ENCODE assay signal across 24 mouse cellular contexts in genomic region chr14:34562393-34562792, GRCm38 (mm10). TPM values are rescaled to one million over a fixed set of nuclear protein-coding genes. Genes with fewer than 3 reads are reported as not detected.
DNase-seq lines count a peak whose midpoint lies in the region; ATAC-seq and TF ChIP-seq lines count a peak whose summit lies in the region.
"Had no signal": no experiment of that assay in that cellular context is flagged by ENCODE, and none has a peak within 500 bp of the region (broad histone marks: within the 10 kb centered on the region; RNA-seq: fewer than 3 reads in every experiment).

No protein-coding gene starts in this region.

- whole genome bisulfite sequencing in heart, embryonic 12.5 days, result 20% methylated on average over 2 of the region's 2 CpGs
- 34% methylated on average over 2 of the region's 2 CpGs for WGBS in midbrain, postnatal 0 days
- WGBS in midbrain, embryonic 13.5 days, result 38% methylated on average over 2 of the region's 2 CpGs
- 7% methylated on average over 2 of the region's 2 CpGs for WGBS in embryonic facial prominence, embryonic 15.5 days

- TF ChIP-seq CTCF in midbrain, postnatal 0 days (IDR thresholded peaks at IDR 0.05), result 0 out of 2 replicates have a peak, but pooled peaks have one; percentile 3

- peaks cover 58% of the 10 kb centered on the region for H3K36me3 ChIP-seq in heart, embryonic 12.5 days
- no peaks in the 10 kb centered on the region for H3K36me3 ChIP-seq in midbrain, postnatal 0 days (ENCODE audit: insufficient read depth, low read length)
- no peaks in the 10 kb centered on the region for H3K36me3 ChIP-seq in midbrain, embryonic 13.5 days
- no peaks in the 10 kb centered on the region for H3K36me3 ChIP-seq in embryonic facial prominence, embryonic 15.5 days
- H3K36me3 ChIP-seq: neural tube, embryonic 12.5 days; stomach, embryonic 15.5 days had no signal

- no peaks in the 10 kb centered on the region for H3K27me3 ChIP-seq in heart, embryonic 12.5 days (replicated peaks)
- H3K27me3 ChIP-seq in midbrain, postnatal 0 days (ENCODE audit: insufficient read depth, low read length), result no peaks in the 10 kb centered on the region
- no peaks in the 10 kb centered on the region for H3K27me3 ChIP-seq in midbrain, embryonic 13.5 days
- H3K27me3 ChIP-seq in embryonic facial prominence, embryonic 15.5 days, result no peaks in the 10 kb centered on the region
- H3K27me3 ChIP-seq: neural tube, embryonic 12.5 days; stomach, embryonic 15.5 days had no signal

- no peak overlapping the region for H3K4me2 ChIP-seq in heart, embryonic 12.5 days
- H3K4me2 ChIP-seq in midbrain, postnatal 0 days (ENCODE audit: low read depth, low read length, poor library complexity, severe bottlenecking), result no peak overlapping the region
- H3K4me2 ChIP-seq in midbrain, embryonic 13.5 days (replicated peaks), result no peak overlapping the region
- H3K4me2 ChIP-seq in embryonic facial prominence, embryonic 15.5 days (replicated peaks), result no peak overlapping the region
- H3K4me2 ChIP-seq: hindbrain, embryonic 14.5 days; neural tube, embryonic 12.5 days; stomach, embryonic 15.5 days had no signal

- no peak for DNase-seq in heart, adult 11 months
- DNase-seq in midbrain, postnatal 0 days (ENCODE audit: low spot score), result no peak
- no peak for DNase-seq in embryo, embryonic 11 days
- DNase-seq in cerebellum, adult 11 months, result no peak
- DNase-seq: cerebellum, adult 18-20 months; gastrocnemius, postnatal 14 days; kidney, adult 9 months had no signal

- ATAC-seq in heart, embryonic 12.5 days (ENCODE audit: insufficient number of reproducible peaks, low FRiP score), result no peak
- no peak for ATAC-seq in midbrain, postnatal 0 days (ENCODE audit: low FRiP score)
- ATAC-seq in midbrain, embryonic 13.5 days, result no peak
- ATAC-seq in embryonic facial prominence, embryonic 15.5 days (ENCODE audit: insufficient number of reproducible peaks, low FRiP score, low TSS enrichment, low read depth), result 0 out of 2 replicates have a peak, but pooled peaks have one; percentile 13
- ATAC-seq: activated CD4-positive, CD25-positive, alpha-beta regulatory T cell, adult 4 months; forebrain, embryonic 16.5 days; midbrain, embryonic 16.5 days had no signal

- no peak overlapping the region for H3K9ac ChIP-seq in heart, embryonic 12.5 days
- no peak overlapping the region for H3K9ac ChIP-seq in midbrain, postnatal 0 days (replicated peaks; ENCODE audit: low read length, poor library complexity, severe bottlenecking)
- no peak overlapping the region for H3K9ac ChIP-seq in midbrain, embryonic 13.5 days (replicated peaks)
- H3K9ac ChIP-seq in embryonic facial prominence, embryonic 15.5 days, result no peak overlapping the region
- H3K9ac ChIP-seq: hindbrain, embryonic 14.5 days; liver, embryonic 14.5 days; neural tube, embryonic 12.5 days; stomach, embryonic 15.5 days had no signal

- H3K9me3 ChIP-seq in heart, embryonic 12.5 days (replicated peaks), result no peaks in the 10 kb centered on the region
- H3K9me3 ChIP-seq in midbrain, postnatal 0 days (ENCODE audit: low read length), result no peaks in the 10 kb centered on the region
- no peaks in the 10 kb centered on the region for H3K9me3 ChIP-seq in midbrain, embryonic 13.5 days
- H3K9me3 ChIP-seq in embryonic facial prominence, embryonic 15.5 days (replicated peaks), result no peaks in the 10 kb centered on the region
- H3K9me3 ChIP-seq: neural tube, embryonic 12.5 days; stomach, embryonic 15.5 days had no signal

- H3K27ac ChIP-seq in heart, embryonic 12.5 days (ENCODE audit: poor library complexity, severe bottlenecking), result peak overlapping the region; percentile 31; the same call in 1 of the 2 replicates
- no peak overlapping the region for H3K27ac ChIP-seq in midbrain, postnatal 0 days (ENCODE audit: low read depth, low read length)
- H3K27ac ChIP-seq in midbrain, embryonic 13.5 days, result no peak overlapping the region
- H3K27ac ChIP-seq in embryonic facial prominence, embryonic 15.5 days (replicated peaks), result no peak overlapping the region
- H3K27ac ChIP-seq: hindbrain, embryonic 14.5 days; left cerebral cortex, adult 2 months; liver, embryonic 14.5 days; macrophage; neural tube, embryonic 12.5 days; stomach, embryonic 15.5 days had no signal

- H3K4me3 ChIP-seq in heart, embryonic 12.5 days, result no peak overlapping the region
- no peak overlapping the region for H3K4me3 ChIP-seq in midbrain, postnatal 0 days (ENCODE audit: low read depth, low read length)
- H3K4me3 ChIP-seq in midbrain, embryonic 13.5 days (replicated peaks), result no peak overlapping the region
- no peak overlapping the region for H3K4me3 ChIP-seq in embryonic facial prominence, embryonic 15.5 days (replicated peaks)
- H3K4me3 ChIP-seq: erythroblast, embryonic 14.5 days; left cerebral cortex, adult 2 months; neural tube, embryonic 12.5 days; stomach, embryonic 15.5 days had no signal

- peaks cover 70% of the 10 kb centered on the region for H3K4me1 ChIP-seq in heart, embryonic 12.5 days (replicated peaks)
- H3K4me1 ChIP-seq in midbrain, postnatal 0 days (ENCODE audit: insufficient read depth, low read length), result no peaks in the 10 kb centered on the region
- H3K4me1 ChIP-seq in midbrain, embryonic 13.5 days (replicated peaks), result no peaks in the 10 kb centered on the region
- H3K4me1 ChIP-seq in embryonic facial prominence, embryonic 15.5 days, result peaks cover 31% of the 10 kb centered on the region
- H3K4me1 ChIP-seq: neural tube, embryonic 12.5 days had no signal

RNA-seq across cellular contexts. Expression of gene Ldb3, which starts 26.1 kb away (rescaled TPM):
- polyA plus RNA-seq in heart, embryonic 12.5 days (2016; fragmentation: Nextera tagmentation; extraction: Ambion mirVana), result 226 and 239 TPM in 2 replicates
- total RNA-seq in midbrain, postnatal 0 days (2014; rRNA removed), result 1.6 and 1.7 TPM in 2 replicates
- polyA plus RNA-seq in midbrain, postnatal 0 days (2015; fragmentation: Nextera tagmentation; extraction: Ambion mirVana), result 1.1 and 1.2 TPM in 2 replicates
- 0.11 and 0.32 TPM in 2 replicates for polyA plus RNA-seq in midbrain, embryonic 13.5 days (2015; fragmentation: Nextera tagmentation; extraction: Ambion mirVana)
- 25.9 and 33.6 TPM in 2 replicates for polyA plus RNA-seq in embryonic facial prominence, embryonic 15.5 days (2015; fragmentation: Nextera tagmentation; extraction: Ambion mirVana)
- total RNA-seq: MEL had no signal
- polyA plus RNA-seq: activated CD4-positive, CD25-positive, alpha-beta regulatory T cell, adult 4 months; erythroblast, embryonic 14.5 days; macrophage had no signal

RNA-seq across cellular contexts. Expression of gene Opn4, which starts 37.5 kb away (rescaled TPM):
- polyA plus RNA-seq in heart, embryonic 12.5 days (2016; fragmentation: Nextera tagmentation; extraction: Ambion mirVana), result 4.3 and 4.9 TPM in 2 replicates
- not detected in 2 replicates for total RNA-seq in midbrain, postnatal 0 days (2014; rRNA removed)
- 0.10 and 0.14 TPM in 2 replicates for polyA plus RNA-seq in midbrain, postnatal 0 days (2015; fragmentation: Nextera tagmentation; extraction: Ambion mirVana)
- 0.16 TPM in 1 of 2 replicates, not detected in the other for polyA plus RNA-seq in midbrain, embryonic 13.5 days (2015; fragmentation: Nextera tagmentation; extraction: Ambion mirVana)
- polyA plus RNA-seq in embryonic facial prominence, embryonic 15.5 days (2015; fragmentation: Nextera tagmentation; extraction: Ambion mirVana), result 0.45 and 0.46 TPM in 2 replicates
- total RNA-seq: gastrocnemius, postnatal 14 days; layer of hippocampus, adult 18-20 months; left cerebral cortex, adult 2 months; MEL had no signal
- polyA plus RNA-seq: activated CD4-positive, CD25-positive, alpha-beta regulatory T cell, adult 4 months; C2C12; cortical plate, adult 2 months; erythroblast, embryonic 14.5 days; forebrain, embryonic 16.5 days; hindbrain, embryonic 14.5 days; liver, embryonic 14.5 days; macrophage; midbrain, embryonic 16.5 days; neural tube, embryonic 12.5 days; stomach, embryonic 15.5 days had no signal

RNA-seq across cellular contexts. Expression of gene 9230112D13Rik, which starts 39.8 kb away (rescaled TPM):
- polyA plus RNA-seq in heart, embryonic 12.5 days (2016; fragmentation: Nextera tagmentation; extraction: Ambion mirVana), result not detected in 2 replicates
- not detected in 2 replicates for total RNA-seq in midbrain, postnatal 0 days (2014; rRNA removed)
- not detected in 2 replicates for polyA plus RNA-seq in midbrain, postnatal 0 days (2015; fragmentation: Nextera tagmentation; extraction: Ambion mirVana)
- not detected in 2 replicates for polyA plus RNA-seq in midbrain, embryonic 13.5 days (2015; fragmentation: Nextera tagmentation; extraction: Ambion mirVana)
- not detected in 2 replicates for polyA plus RNA-seq in embryonic facial prominence, embryonic 15.5 days (2015; fragmentation: Nextera tagmentation; extraction: Ambion mirVana)
- total RNA-seq: gastrocnemius, postnatal 14 days; layer of hippocampus, adult 18-20 months; left cerebral cortex, adult 2 months; MEL had no signal
- polyA plus RNA-seq: activated CD4-positive, CD25-positive, alpha-beta regulatory T cell, adult 4 months; C2C12; cortical plate, adult 2 months; forebrain, embryonic 16.5 days; hindbrain, embryonic 14.5 days; liver, embryonic 14.5 days; macrophage; midbrain, embryonic 16.5 days; neural tube, embryonic 12.5 days; stomach, embryonic 15.5 days had no signal

RNA-seq across cellular contexts. Expression of gene Bmpr1a, which starts 59.3 kb away (rescaled TPM):
- 53.9 and 58.0 TPM in 2 replicates for polyA plus RNA-seq in heart, embryonic 12.5 days (2016; fragmentation: Nextera tagmentation; extraction: Ambion mirVana)
- total RNA-seq in midbrain, postnatal 0 days (2014; rRNA removed), result 42.5 and 50.8 TPM in 2 replicates
- 13.9 and 14.0 TPM in 2 replicates for polyA plus RNA-seq in midbrain, postnatal 0 days (2015; fragmentation: Nextera tagmentation; extraction: Ambion mirVana)
- polyA plus RNA-seq in midbrain, embryonic 13.5 days (2015; fragmentation: Nextera tagmentation; extraction: Ambion mirVana), result 18.1 and 21.4 TPM in 2 replicates
- 51.0 and 54.2 TPM in 2 replicates for polyA plus RNA-seq in embryonic facial prominence, embryonic 15.5 days (2015; fragmentation: Nextera tagmentation; extraction: Ambion mirVana)
- polyA plus RNA-seq: erythroblast, embryonic 14.5 days had no signal

Comparison
In these comparisons a context has a peak if more than half of its experiments do, and no peak if none do; other contexts are left out.
1. RNA of gene Ldb3, which starts 26.1 kb away (polyA plus RNA-seq): 226 to 239 TPM in heart, embryonic 12.5 days and 25.9 to 33.6 TPM in embryonic facial prominence, embryonic 15.5 days; 1.1 to 1.2 TPM in midbrain, postnatal 0 days and 0.11 to 0.32 TPM in midbrain, embryonic 13.5 days; every median in the first group is over 10 times any median in the second.